Mouse (Mus musculus) hindbrain, embryonic 15.5 days (tissue): ENCODE results near the gene Xkrx. TPM values are rescaled to one million over a fixed set of nuclear protein-coding genes. Genes with fewer than 3 reads are reported as not detected.

ENCODE experiments used
- ATAC-seq: fragments of 200-750 bp; cut with Nextera tagmentation; 2 replicates; pipeline ENCODE4 v1.8.0; 2017; ENCODE audit warnings: low read depth, moderate number of reproducible peaks, moderate TSS enrichment; ENCODE audit not compliant: low FRiP score
- H3K27ac ChIP-seq: fragments of 300-500 bp; sonication (generic); replicated peaks from 2 replicates; pipeline ENCODE4 v1.5.1; 2015; ENCODE audit warnings: mild to moderate bottlenecking, inconsistent platforms
- H3K27me3 ChIP-seq: fragments of 300-500 bp; sonication (generic); 2 replicates; pipeline ENCODE4 v1.6.1; 2015; ENCODE audit warnings: control low read depth, inconsistent platforms
- H3K36me3 ChIP-seq: fragments of 300-500 bp; sonication (generic); 2 replicates; pipeline ENCODE4 v1.6.1; 2015; ENCODE audit warnings: control low read depth, inconsistent platforms
- H3K4me1 ChIP-seq: fragments of 300-500 bp; sonication (generic); replicated peaks from 2 replicates; pipeline ENCODE4 v1.6.1; 2015; ENCODE audit warnings: control low read depth, inconsistent platforms
- H3K4me2 ChIP-seq: fragments of 300-500 bp; sonication (generic); 2 replicates; pipeline ENCODE4 v1.6.1; 2015; ENCODE audit warnings: moderate library complexity, mild to moderate bottlenecking, inconsistent platforms
- H3K4me3 ChIP-seq: fragments of 300-500 bp; sonication (generic); 2 replicates; pipeline ENCODE4 v1.5.1; 2015; ENCODE audit warnings: mild to moderate bottlenecking, inconsistent platforms
- H3K9ac ChIP-seq: fragments of 300-500 bp; sonication (generic); 2 replicates; pipeline ENCODE4 v1.6.1; 2015; ENCODE audit warnings: inconsistent platforms
- H3K9me3 ChIP-seq: fragments of 300-500 bp; sonication (generic); 2 replicates; pipeline ENCODE4 v1.6.1; 2016; ENCODE audit warnings: control low read depth, inconsistent platforms
- WGBS: fragments of 180-500 bp; shearing (Covaris S2); methylation state at CpG from one replicate; pipeline ENCODE4 v1.1.7; 2015; 5-methylcytosine and 5-hydroxymethylcytosine counted together
- polyA plus RNA-seq: library from polyadenylated mRNA; unstranded; fragments of >200 nt; fragmentation: Nextera tagmentation; extraction: Ambion mirVana; gene quantifications from 2 replicates; pipeline ENCODE4 v1.2.1, GENCODE M21; 2015

The Xkrx gene
- polyA plus RNA-seq, 1 experiment from 2014 or later = 0.89 TPM

GRCm38 (mm10) chrX:134140024-134140423 lies 21.9 kb downstream of the Xkrx start:
- Histone ChIP-seq H3K9ac (no peak overlapping the region), H3K4me2 (no peak overlapping the region), H3K4me1 (no peaks in the 10 kb centered on the region), H3K4me3 (no peak overlapping the region), H3K27ac (no peak overlapping the region), H3K9me3 (no peaks in the 10 kb centered on the region), H3K36me3 (no peaks in the 10 kb centered on the region), H3K27me3 (no peaks in the 10 kb centered on the region)
- 80% methylated on average over 6 of the region's 6 CpGs for WGBS
- ATAC-seq = no peak

- no peaks in the 10 kb centered on the region for H3K9me3 ChIP-seq
- no peak for ATAC-seq
- no peak overlapping the region for H3K4me3 ChIP-seq
- 51% methylated on average over 3 of the region's 3 CpGs for WGBS
- no peaks in the 10 kb centered on the region for H3K27me3 ChIP-seq
- no peaks in the 10 kb centered on the region for H3K36me3 ChIP-seq
- no peak overlapping the region for H3K9ac ChIP-seq
- no peak overlapping the region for H3K27ac ChIP-seq
- no peak overlapping the region for H3K4me2 ChIP-seq
- H3K4me1 ChIP-seq = no peaks in the 10 kb centered on the region
Observed at GRCm38 (mm10) chrX:134133821-134134220, 28.1 kb downstream of the Xkrx start.

- H3K4me1 ChIP-seq = no peaks in the 10 kb centered on the region
- no peak overlapping the region for H3K27ac ChIP-seq
- no peak overlapping the region for H3K4me3 ChIP-seq
- no peaks in the 10 kb centered on the region for H3K27me3 ChIP-seq
- H3K4me2 ChIP-seq = no peak overlapping the region
- no peaks in the 10 kb centered on the region for H3K9me3 ChIP-seq
- no peaks in the 10 kb centered on the region for H3K36me3 ChIP-seq
- WGBS = 36% methylated on average over 5 of the region's 5 CpGs
- no peak for ATAC-seq
- no peak overlapping the region for H3K9ac ChIP-seq
Observed at GRCm38 (mm10) chrX:134132295-134132694, 29.6 kb downstream of the Xkrx start.

DNA sequence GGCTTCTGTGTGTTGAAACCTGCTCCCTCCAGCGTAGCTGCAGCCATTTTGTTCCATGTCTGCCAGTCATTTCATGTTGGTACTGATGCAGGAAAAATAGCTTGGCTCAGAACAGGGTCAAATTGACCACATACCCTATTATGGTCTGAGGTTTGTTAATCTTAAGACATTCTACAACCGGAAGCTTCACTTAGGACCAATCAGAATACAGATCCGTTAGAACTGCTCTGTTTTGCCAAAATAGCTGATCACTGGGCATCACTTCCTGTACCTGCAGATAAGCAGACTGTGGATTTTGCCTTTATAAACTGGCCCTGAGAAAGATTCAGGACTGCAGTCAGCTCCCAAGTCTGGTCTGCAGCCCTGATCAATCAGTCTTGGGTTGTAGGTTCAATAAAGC lies 33.3 kb downstream of the Xkrx start:
- H3K9ac ChIP-seq = no peak overlapping the region
- no peak for ATAC-seq
- no peaks in the 10 kb centered on the region for H3K4me1 ChIP-seq
- H3K4me3 ChIP-seq = no peak overlapping the region
- 79% methylated on average over 3 of the region's 3 CpGs for WGBS
- no peaks in the 10 kb centered on the region for H3K27me3 ChIP-seq
- H3K4me2 ChIP-seq = no peak overlapping the region
- H3K27ac ChIP-seq = no peak overlapping the region
- H3K36me3 ChIP-seq = no peaks in the 10 kb centered on the region
- no peaks in the 10 kb centered on the region for H3K9me3 ChIP-seq

DNA sequence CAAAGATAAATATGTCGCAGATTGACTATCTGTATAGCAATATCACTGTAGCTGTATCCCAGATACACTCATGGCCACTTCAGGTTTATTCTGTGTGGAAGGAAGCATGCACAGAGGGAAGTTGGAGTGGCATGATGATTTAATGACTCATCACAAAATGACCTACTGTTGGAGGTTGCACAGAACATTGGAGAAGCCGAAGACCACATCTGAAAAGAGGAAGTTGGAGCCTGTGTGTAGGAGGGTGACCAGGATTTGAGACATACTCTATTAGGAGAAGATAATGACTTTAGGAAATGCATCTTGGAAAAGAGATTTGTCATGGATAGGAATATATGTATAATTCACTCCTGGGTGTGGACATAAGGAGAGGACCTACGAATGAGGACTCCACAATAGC lies 45.5 kb downstream of the Xkrx start:
- Histone ChIP-seq H3K36me3 (no peaks in the 10 kb centered on the region), H3K27ac (no peak overlapping the region), H3K4me3 (no peak overlapping the region), H3K4me1 (no peaks in the 10 kb centered on the region), H3K27me3 (0 out of 2 replicates have a peak, but pooled peaks cover 4% of the 10 kb centered on the region), H3K9ac (no peak overlapping the region), H3K4me2 (no peak overlapping the region), H3K9me3 (no peaks in the 10 kb centered on the region)
- ATAC-seq = no peak
- WGBS = 82% methylated on average over 3 of the region's 3 CpGs

DNA sequence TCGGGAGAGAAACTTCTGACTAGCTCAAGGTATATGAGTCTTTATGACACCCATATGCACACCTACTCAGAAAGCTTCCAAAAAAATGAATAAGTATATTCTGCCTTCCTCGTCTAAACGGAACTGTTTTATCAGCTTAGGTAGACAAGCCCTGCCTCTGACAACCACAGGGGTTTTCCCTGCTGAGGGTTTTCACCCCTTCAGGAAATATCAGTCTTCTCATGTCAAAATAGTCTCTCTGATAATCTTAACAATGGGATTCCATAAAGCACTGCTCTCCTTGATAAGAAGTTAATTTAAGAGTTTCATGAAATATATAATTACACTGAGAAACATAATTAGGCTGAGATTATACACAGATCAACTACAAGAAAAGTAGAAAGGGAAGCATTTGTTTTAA lies 50.1 kb downstream of the Xkrx start:
- H3K9ac ChIP-seq = no peak overlapping the region

DNA sequence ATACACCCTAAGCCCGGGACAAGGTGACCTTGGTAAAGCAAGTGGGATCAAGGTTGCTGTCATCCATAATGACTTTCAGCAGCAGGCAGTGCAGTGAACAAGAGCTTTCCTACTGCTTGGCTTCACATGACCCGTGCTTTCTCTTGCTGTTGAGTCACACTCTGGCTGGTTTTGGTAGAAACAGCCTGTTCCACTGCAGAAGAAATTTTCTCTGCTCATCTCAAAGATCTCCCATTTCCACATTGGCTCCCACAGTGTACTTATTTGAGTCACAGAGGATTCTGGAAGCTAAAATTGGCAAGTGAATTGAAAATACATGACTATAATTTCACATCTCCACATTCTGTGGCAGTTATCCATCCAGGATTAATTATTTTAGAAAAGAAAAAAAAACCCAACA lies 59.2 kb downstream of the Xkrx start:
- no peak overlapping the region for H3K4me3 ChIP-seq
- no peaks in the 10 kb centered on the region for H3K27me3 ChIP-seq
- H3K4me1 ChIP-seq = no peaks in the 10 kb centered on the region
- no peak overlapping the region for H3K4me2 ChIP-seq
- no peaks in the 10 kb centered on the region for H3K36me3 ChIP-seq
- no peaks in the 10 kb centered on the region for H3K9me3 ChIP-seq
- no peak for ATAC-seq
- WGBS = 77% methylated on average over 2 of the region's 2 CpGs
- no peak overlapping the region for H3K9ac ChIP-seq
- no peak overlapping the region for H3K27ac ChIP-seq

More for the DNA sequence above, 50.1 kb downstream of the Xkrx start:
- Histone ChIP-seq H3K36me3 (no peaks in the 10 kb centered on the region), H3K27me3 (0 out of 2 replicates have a peak, but pooled peaks cover 4% of the 10 kb centered on the region), H3K4me2 (no peak overlapping the region), H3K27ac (no peak overlapping the region), H3K4me3 (no peak overlapping the region), H3K4me1 (no peaks in the 10 kb centered on the region), H3K9me3 (no peaks in the 10 kb centered on the region)
- WGBS = 83% methylated on average over 3 of the region's 3 CpGs
- no peak for ATAC-seq

Other genes starting within 250 kb of the Xkrx start
- gene Sytl4, start 180.3 kb downstream of the Xkrx start, polyA plus RNA-seq = 0.88 and 0.99 TPM in 2 replicates
- gene Cstf2, start 102.9 kb downstream of the Xkrx start, polyA plus RNA-seq = 63.2 and 68.4 TPM in 2 replicates
- gene Arl13a, start 25.4 kb upstream of the Xkrx start, polyA plus RNA-seq = not detected in 2 replicates
- gene Nox1, start 59.9 kb upstream of the Xkrx start, polyA plus RNA-seq = not detected in 2 replicates
- gene Trmt2b, start 114.9 kb upstream of the Xkrx start, polyA plus RNA-seq = 6.7 and 7.3 TPM in 2 replicates
- gene Tmem35a, start 133.1 kb upstream of the Xkrx start, polyA plus RNA-seq = 113 and 114 TPM in 2 replicates
- gene Cenpi, start 146.0 kb upstream of the Xkrx start, polyA plus RNA-seq = 6.3 and 8.6 TPM in 2 replicates
- gene Drp2, start 242.5 kb upstream of the Xkrx start, polyA plus RNA-seq = 16.8 and 19.6 TPM in 2 replicates